Mouse (Mus musculus) cortical plate, adult 2 months (tissue): Measurements from ENCODE around the gene Ehbp1l1. TPM values are rescaled to one million over a fixed set of nuclear protein-coding genes. Genes with fewer than 3 reads are reported as not detected.

Source experiments
- H3K27ac ChIP-seq: fragments of 200-500 bp; 2 replicates; pipeline ENCODE4 v1.5.1; 2012; ENCODE audit warnings: low read length, control low read depth, inconsistent platforms; ENCODE audit not compliant: insufficient read depth
- H3K4me1 ChIP-seq: fragments of 200-500 bp; 2 replicates; pipeline ENCODE4 v1.6.1; 2011; ENCODE audit warnings: low read length; ENCODE audit not compliant: control insufficient read depth, insufficient read depth
- H3K4me3 ChIP-seq: fragments of 200-500 bp; 2 replicates; pipeline ENCODE4 v1.5.1; 2011; ENCODE audit warnings: mild to moderate bottlenecking, low read length, control low read depth; ENCODE audit not compliant: insufficient read depth
- CTCF ChIP-seq: fragments of 200-500 bp; IDR thresholded peaks from 2 replicates; pipeline ENCODE4 v1.5.1; 2011; ENCODE audit warnings: mild to moderate bottlenecking, control low read depth, low read length; ENCODE audit not compliant: insufficient read depth; ENCODE audit errors: extremely low read depth
- POLR2A ChIP-seq: fragments of 200-500 bp; IDR thresholded peaks from 2 replicates; pipeline ENCODE4 v1.6.1; 2011; ENCODE audit warnings: mild to moderate bottlenecking, low read length, control low read depth; ENCODE audit not compliant: insufficient read depth; ENCODE audit errors: extremely low read depth
- polyA plus RNA-seq: library from polyadenylated mRNA; depleted of rRNA; stranded (reverse); fragments of >200 nt; gene quantifications from 2 replicates; pipeline ENCODE4 v1.2.3, GENCODE M21; 2012

Ehbp1l1 gene
- polyA plus RNA-seq, 1 experiment, result 16.5 TPM

- no peak overlapping the region for H3K4me3 ChIP-seq
- no peak overlapping the region for H3K27ac ChIP-seq
- TF ChIP-seq POLR2A (no peak), CTCF (no peak)
- peaks cover 5% of the 10 kb centered on the region; the same call in 1 of the 2 replicates for H3K4me1 ChIP-seq
Measured at GRCm38 (mm10) chr19:5724549-5724941, 1.6 kb downstream of the Ehbp1l1 start.

- no peak overlapping the region for H3K27ac ChIP-seq
- no peak overlapping the region for H3K4me3 ChIP-seq
- peaks cover 5% of the 10 kb centered on the region; the same call in 1 of the 2 replicates for H3K4me1 ChIP-seq
- no peak for TF ChIP-seq CTCF
- no peak for TF ChIP-seq POLR2A
Measured at GRCm38 (mm10) chr19:5723934-5724548, 2.1 kb downstream of the Ehbp1l1 start.

- no peak overlapping the region for H3K4me3 ChIP-seq
- peaks cover 3% of the 10 kb centered on the region; the same call in 1 of the 2 replicates for H3K4me1 ChIP-seq
- TF ChIP-seq POLR2A, result no peak
- no peak for TF ChIP-seq CTCF
- no peak overlapping the region for H3K27ac ChIP-seq
Measured at GRCm38 (mm10) chr19:5722848-5723425, 3.2 kb downstream of the Ehbp1l1 start.

GRCm38 (mm10) chr19:5721233-5721632, 4.9 kb downstream of the Ehbp1l1 start:
- TF ChIP-seq POLR2A (no peak), CTCF (no peak)
- H3K4me1 ChIP-seq, result peaks cover 2% of the 10 kb centered on the region
- H3K27ac ChIP-seq, result no peak overlapping the region
- no peak overlapping the region for H3K4me3 ChIP-seq

- H3K4me1 ChIP-seq, result peaks cover 7% of the 10 kb centered on the region
- H3K4me3 ChIP-seq, result peak overlapping the region; percentile 47; the same call in 1 of the 2 replicates
- TF ChIP-seq CTCF (no peak), POLR2A (no peak)
- H3K27ac ChIP-seq, result no peak overlapping the region
Measured at GRCm38 (mm10) chr19:5716955-5717354, 9.2 kb downstream of the Ehbp1l1 start.

GRCm38 (mm10) chr19:5715793-5716688, 10.1 kb downstream of the Ehbp1l1 start:
- H3K27ac ChIP-seq, result no peak overlapping the region; the same call in 1 of the 2 replicates
- TF ChIP-seq CTCF (0 out of 2 replicates have a peak, but pooled peaks have one; percentile 20), POLR2A (no peak)
- H3K4me3 ChIP-seq, result peak overlapping the region; percentile 47
- H3K4me1 ChIP-seq, result peaks cover 7% of the 10 kb centered on the region

GRCm38 (mm10) chr19:5713730-5714129, 12.4 kb downstream of the Ehbp1l1 start:
- Histone ChIP-seq H3K4me3 (no peak overlapping the region), H3K27ac (no peak overlapping the region), H3K4me1 (peaks cover 7% of the 10 kb centered on the region)
- no peak for TF ChIP-seq CTCF
- no peak for TF ChIP-seq POLR2A

- Histone ChIP-seq H3K27ac (no peak overlapping the region), H3K4me1 (peaks cover 7% of the 10 kb centered on the region), H3K4me3 (no peak overlapping the region)
- TF ChIP-seq POLR2A (no peak), CTCF (no peak)
Measured at GRCm38 (mm10) chr19:5713255-5713654, 12.9 kb downstream of the Ehbp1l1 start.

- H3K4me3 ChIP-seq, result no peak overlapping the region
- H3K4me1 ChIP-seq, result peaks cover 6% of the 10 kb centered on the region
- TF ChIP-seq POLR2A (no peak), CTCF (no peak)
- no peak overlapping the region for H3K27ac ChIP-seq
Measured at GRCm38 (mm10) chr19:5711907-5712460, 14.1 kb downstream of the Ehbp1l1 start.

GRCm38 (mm10) chr19:5711218-5711617, 14.9 kb downstream of the Ehbp1l1 start:
- H3K27ac ChIP-seq, result no peak overlapping the region
- H3K4me1 ChIP-seq, result peaks cover 5% of the 10 kb centered on the region; the same call in 1 of the 2 replicates
- peak; percentile 80 for TF ChIP-seq CTCF
- no peak for TF ChIP-seq POLR2A
- no peak overlapping the region for H3K4me3 ChIP-seq
